Mouse (Mus musculus): ENCODE measurements at regions not wholly inside any gene's neighbourhood (a gene's known extent, or its start where the extent isn't known, plus 50 kb on each side); places are given as distances from the start of the nearest gene placed in this dataset.

DNA sequence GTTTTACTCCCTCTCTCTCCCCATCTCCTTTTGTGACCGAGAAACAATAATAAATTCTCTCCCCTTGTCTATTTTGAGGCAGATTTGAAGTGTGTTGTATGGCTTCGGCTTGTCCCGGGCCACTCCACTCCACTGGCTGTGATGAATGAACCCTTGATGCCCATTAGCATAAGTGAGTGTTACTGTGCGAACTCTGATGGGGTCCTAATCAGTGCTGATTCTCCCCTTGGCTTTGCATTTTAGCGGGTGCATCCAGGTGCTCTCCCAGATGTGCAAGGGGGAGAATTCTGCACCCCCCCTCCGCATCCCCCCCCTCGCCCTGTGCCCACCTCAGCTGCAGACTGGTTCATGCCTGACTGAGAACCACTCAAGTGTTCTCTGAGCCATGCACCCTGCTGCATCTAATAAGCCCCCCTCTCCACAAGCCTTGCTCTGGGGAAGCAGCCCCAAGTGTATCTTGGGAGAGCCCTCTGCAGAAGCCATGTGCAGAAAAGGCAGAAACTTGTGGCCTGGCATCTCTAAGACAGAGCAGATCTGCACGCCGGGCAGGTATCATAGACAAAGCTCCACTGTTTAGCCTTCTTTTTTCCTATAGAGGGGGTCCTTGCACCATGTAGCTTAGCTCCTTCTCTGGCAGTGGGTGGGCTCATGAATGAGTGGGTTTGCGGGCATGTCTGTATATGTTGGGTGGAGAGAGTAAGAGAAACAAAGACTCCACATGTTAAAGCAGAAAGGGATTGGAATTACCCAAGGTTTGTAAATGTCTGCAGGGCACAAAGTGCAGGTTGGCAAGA is 507.5 kb downstream of the Slc4a3 start:
- H3K27ac ChIP-seq (ENCODE audit: insufficient read depth, low read depth, low read length, poor library complexity, severe bottlenecking), result no peak overlapping the region

DNA sequence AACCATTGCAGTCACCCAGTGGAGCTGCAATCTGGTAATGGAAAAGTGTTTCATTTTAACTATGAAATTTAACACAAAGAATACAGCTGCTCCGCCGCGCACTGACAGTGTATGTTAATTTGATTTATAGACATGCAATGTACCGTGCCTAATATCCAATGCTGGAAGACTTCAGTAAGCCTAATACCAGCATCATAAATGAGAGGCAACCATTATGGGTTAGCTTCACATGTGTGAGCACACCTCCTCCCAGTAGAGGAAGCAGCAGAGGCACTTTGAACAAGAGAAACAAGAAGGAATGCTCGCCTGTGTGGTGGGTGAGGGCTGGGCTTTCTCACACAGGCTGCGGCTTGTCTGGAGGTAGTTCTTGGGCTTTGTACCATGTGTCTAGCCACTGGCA is 519.7 kb downstream of the Slc4a3 start:
- in situ Hi-C loops (cut with MboI; ENCODE audit: low sequenced_read_pairs in 2 of 2, unreplicated experiment in 2 of 2), result no loop called here

More for the DNA sequence above, 507.5 kb downstream of the Slc4a3 start:
- Histone ChIP-seq H3K4me1 (ENCODE audit: control insufficient read depth in 2 of 2, insufficient read depth in 2 of 2, low read length in 2 of 2, poor library complexity in 1 of 2) (no peaks in the 10 kb centered on the region), H3K9ac (ENCODE audit: insufficient read depth, low read depth, low read length, poor library complexity, severe bottlenecking) (no peak overlapping the region), H3K36me3 (ENCODE audit: control insufficient read depth, insufficient read depth, low read length, poor library complexity, severe bottlenecking) (no peaks in the 10 kb centered on the region), H3K9me3 (ENCODE audit: control insufficient read depth, insufficient read depth, low read depth, low read length) (no peaks in the 10 kb centered on the region), H3K4me3 (ENCODE audit: insufficient read depth in 1 of 2, low read depth in 1 of 2, low read length in 2 of 2, poor library complexity in 1 of 2, severe bottlenecking in 1 of 2) (no peak overlapping the region)
- TF ChIP-seq CHD2 (IDR thresholded peaks at IDR 0.05; ENCODE audit: low read depth, low read length), result no peak
- TF ChIP-seq MAFK (IDR thresholded peaks at IDR 0.05; ENCODE audit: insufficient read depth, low read depth, low read length), result no peak
- no peak for TF ChIP-seq ZNF384 (IDR thresholded peaks at IDR 0.05; ENCODE audit: low read depth, low read length)
- TF ChIP-seq HCFC1 (IDR thresholded peaks at IDR 0.05; ENCODE audit: borderline replicate concordance, insufficient read depth, low read length), result no peak
- no peak for TF ChIP-seq ZC3H11A (IDR thresholded peaks at IDR 0.05; ENCODE audit: borderline replicate concordance, low read depth, low read length)
- in situ Hi-C loops (cut with MboI; ENCODE audit: low sequenced_read_pairs in 2 of 2, unreplicated experiment in 2 of 2), result no loop called here
- DNase-seq (ENCODE audit: low read depth, low spot score), result no peak

DNA sequence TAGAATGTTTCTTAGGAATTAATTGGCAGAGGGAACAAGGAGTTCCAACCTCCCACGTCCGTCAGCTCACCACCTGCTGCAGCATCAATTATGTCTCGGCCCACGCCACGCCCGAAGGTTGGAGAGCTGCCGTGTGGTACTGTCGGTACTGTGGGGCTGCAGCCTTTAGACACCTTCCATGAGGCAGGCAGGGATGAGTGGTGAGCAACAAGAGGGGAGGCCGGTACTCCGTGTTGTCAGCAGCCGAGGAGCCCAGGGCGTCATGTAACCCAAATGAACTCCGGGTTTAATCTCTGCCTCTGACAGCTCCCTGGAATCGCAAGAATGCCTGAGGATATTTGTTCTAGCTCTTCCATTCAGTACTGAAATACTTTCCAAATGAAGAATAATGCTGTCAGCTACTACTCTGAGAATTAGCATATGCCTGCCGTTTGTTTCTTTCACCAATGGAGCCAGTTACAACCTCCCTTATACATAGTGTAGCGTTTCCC is 524.8 kb downstream of the Slc4a3 start:
- no peaks in the 10 kb centered on the region for H3K4me1 ChIP-seq (ENCODE audit: control insufficient read depth in 2 of 2, insufficient read depth in 2 of 2, low read length in 2 of 2, poor library complexity in 1 of 2)
- no peaks in the 10 kb centered on the region for H3K9me3 ChIP-seq (ENCODE audit: control insufficient read depth, insufficient read depth, low read depth, low read length)
- TF ChIP-seq MAFK (IDR thresholded peaks at IDR 0.05; ENCODE audit: insufficient read depth, low read depth, low read length) (no peak), CHD2 (IDR thresholded peaks at IDR 0.05; ENCODE audit: low read depth, low read length) (no peak), ZC3H11A (IDR thresholded peaks at IDR 0.05; ENCODE audit: borderline replicate concordance, low read depth, low read length) (no peak), ZNF384 (IDR thresholded peaks at IDR 0.05; ENCODE audit: low read depth, low read length) (no peak), HCFC1 (IDR thresholded peaks at IDR 0.05; ENCODE audit: borderline replicate concordance, insufficient read depth, low read length) (no peak)
- no peak overlapping the region for H3K27ac ChIP-seq (ENCODE audit: insufficient read depth, low read depth, low read length, poor library complexity, severe bottlenecking)
- in situ Hi-C loops (cut with MboI; ENCODE audit: low sequenced_read_pairs in 2 of 2, unreplicated experiment in 2 of 2), result no loop called here
- no peak overlapping the region for H3K9ac ChIP-seq (ENCODE audit: insufficient read depth, low read depth, low read length, poor library complexity, severe bottlenecking)
- no peak overlapping the region for H3K4me3 ChIP-seq (ENCODE audit: insufficient read depth in 1 of 2, low read depth in 1 of 2, low read length in 2 of 2, poor library complexity in 1 of 2, severe bottlenecking in 1 of 2)
- no peaks in the 10 kb centered on the region for H3K36me3 ChIP-seq (ENCODE audit: control insufficient read depth, insufficient read depth, low read length, poor library complexity, severe bottlenecking)
- DNase-seq (ENCODE audit: low read depth, low spot score), result no peak

More for the DNA sequence above, 519.7 kb downstream of the Slc4a3 start:
- Histone ChIP-seq H3K4me3 (ENCODE audit: insufficient read depth in 1 of 2, low read depth in 1 of 2, low read length in 2 of 2, poor library complexity in 1 of 2, severe bottlenecking in 1 of 2) (no peak overlapping the region), H3K9me3 (ENCODE audit: control insufficient read depth, insufficient read depth, low read depth, low read length) (no peaks in the 10 kb centered on the region), H3K27ac (ENCODE audit: insufficient read depth, low read depth, low read length, poor library complexity, severe bottlenecking) (no peak overlapping the region), H3K9ac (ENCODE audit: insufficient read depth, low read depth, low read length, poor library complexity, severe bottlenecking) (no peak overlapping the region), H3K36me3 (ENCODE audit: control insufficient read depth, insufficient read depth, low read length, poor library complexity, severe bottlenecking) (no peaks in the 10 kb centered on the region), H3K4me1 (ENCODE audit: control insufficient read depth in 2 of 2, insufficient read depth in 2 of 2, low read length in 2 of 2, poor library complexity in 1 of 2) (no peaks in the 10 kb centered on the region)
- TF ChIP-seq ZNF384 (IDR thresholded peaks at IDR 0.05; ENCODE audit: low read depth, low read length), result no peak
- no peak for TF ChIP-seq ZC3H11A (IDR thresholded peaks at IDR 0.05; ENCODE audit: borderline replicate concordance, low read depth, low read length)
- TF ChIP-seq MAFK (IDR thresholded peaks at IDR 0.05; ENCODE audit: insufficient read depth, low read depth, low read length), result no peak
- TF ChIP-seq CHD2 (IDR thresholded peaks at IDR 0.05; ENCODE audit: low read depth, low read length), result no peak
- no peak for TF ChIP-seq HCFC1 (IDR thresholded peaks at IDR 0.05; ENCODE audit: borderline replicate concordance, insufficient read depth, low read length)
- DNase-seq (ENCODE audit: low read depth, low spot score), result no peak

DNA sequence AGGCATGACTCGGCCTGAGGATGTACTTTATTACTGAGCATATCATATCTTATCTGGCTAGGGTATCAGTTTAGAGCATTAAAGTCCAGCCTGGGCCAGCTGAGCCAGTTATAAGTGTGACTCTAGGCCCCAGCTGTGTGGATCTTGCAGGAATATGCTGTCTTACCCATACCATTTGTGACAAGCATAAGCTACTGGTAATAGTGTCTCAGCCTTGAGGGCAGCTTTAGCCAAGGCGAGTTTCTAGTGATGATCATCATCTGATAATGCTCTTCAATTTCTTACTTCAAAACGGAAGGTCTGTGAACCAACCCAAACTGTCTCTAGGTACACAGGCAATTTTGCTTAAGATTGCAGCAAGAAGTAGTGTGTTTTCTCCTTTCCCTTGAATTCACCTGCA is 529.1 kb downstream of the Slc4a3 start:
- Histone ChIP-seq H3K9ac (ENCODE audit: insufficient read depth, low read depth, low read length, poor library complexity, severe bottlenecking) (no peak overlapping the region), H3K9me3 (ENCODE audit: control insufficient read depth, insufficient read depth, low read depth, low read length) (no peaks in the 10 kb centered on the region), H3K36me3 (ENCODE audit: control insufficient read depth, insufficient read depth, low read length, poor library complexity, severe bottlenecking) (no peaks in the 10 kb centered on the region), H3K27ac (ENCODE audit: insufficient read depth, low read depth, low read length, poor library complexity, severe bottlenecking) (no peak overlapping the region), H3K4me3 (ENCODE audit: insufficient read depth in 1 of 2, low read depth in 1 of 2, low read length in 2 of 2, poor library complexity in 1 of 2, severe bottlenecking in 1 of 2) (no peak overlapping the region), H3K4me1 (ENCODE audit: control insufficient read depth in 2 of 2, insufficient read depth in 2 of 2, low read length in 2 of 2, poor library complexity in 1 of 2) (no peaks in the 10 kb centered on the region)
- no peak for DNase-seq (ENCODE audit: low read depth, low spot score)
- in situ Hi-C loops (cut with MboI; ENCODE audit: low sequenced_read_pairs in 2 of 2, unreplicated experiment in 2 of 2), result no loop called here
- TF ChIP-seq ZNF384 (IDR thresholded peaks at IDR 0.05; ENCODE audit: low read depth, low read length), result no peak
- TF ChIP-seq HCFC1 (IDR thresholded peaks at IDR 0.05; ENCODE audit: borderline replicate concordance, insufficient read depth, low read length), result no peak
- no peak for TF ChIP-seq CHD2 (IDR thresholded peaks at IDR 0.05; ENCODE audit: low read depth, low read length)
- TF ChIP-seq MAFK (IDR thresholded peaks at IDR 0.05; ENCODE audit: insufficient read depth, low read depth, low read length), result no peak
- TF ChIP-seq ZC3H11A (IDR thresholded peaks at IDR 0.05; ENCODE audit: borderline replicate concordance, low read depth, low read length), result no peak

Data from ES-E14 (cell line).